Mouse (Mus musculus) olfactory bulb, adult 2 months (tissue): ENCODE results near the gene Ropn1l.

ENCODE experiments used
- CTCF ChIP-seq: fragments of 200-500 bp; IDR thresholded peaks from 2 replicates; pipeline ENCODE4 v1.5.1; 2012; ENCODE audit warnings: low read depth, mild to moderate bottlenecking, low read length, moderate library complexity; ENCODE audit not compliant: insufficient read depth
- POLR2A ChIP-seq: fragments of 200-500 bp; IDR thresholded peaks from 2 replicates; pipeline ENCODE4 v1.6.1; 2012; ENCODE audit warnings: mild to moderate bottlenecking, low read depth, low read length, moderate library complexity; ENCODE audit not compliant: insufficient read depth

DNA sequence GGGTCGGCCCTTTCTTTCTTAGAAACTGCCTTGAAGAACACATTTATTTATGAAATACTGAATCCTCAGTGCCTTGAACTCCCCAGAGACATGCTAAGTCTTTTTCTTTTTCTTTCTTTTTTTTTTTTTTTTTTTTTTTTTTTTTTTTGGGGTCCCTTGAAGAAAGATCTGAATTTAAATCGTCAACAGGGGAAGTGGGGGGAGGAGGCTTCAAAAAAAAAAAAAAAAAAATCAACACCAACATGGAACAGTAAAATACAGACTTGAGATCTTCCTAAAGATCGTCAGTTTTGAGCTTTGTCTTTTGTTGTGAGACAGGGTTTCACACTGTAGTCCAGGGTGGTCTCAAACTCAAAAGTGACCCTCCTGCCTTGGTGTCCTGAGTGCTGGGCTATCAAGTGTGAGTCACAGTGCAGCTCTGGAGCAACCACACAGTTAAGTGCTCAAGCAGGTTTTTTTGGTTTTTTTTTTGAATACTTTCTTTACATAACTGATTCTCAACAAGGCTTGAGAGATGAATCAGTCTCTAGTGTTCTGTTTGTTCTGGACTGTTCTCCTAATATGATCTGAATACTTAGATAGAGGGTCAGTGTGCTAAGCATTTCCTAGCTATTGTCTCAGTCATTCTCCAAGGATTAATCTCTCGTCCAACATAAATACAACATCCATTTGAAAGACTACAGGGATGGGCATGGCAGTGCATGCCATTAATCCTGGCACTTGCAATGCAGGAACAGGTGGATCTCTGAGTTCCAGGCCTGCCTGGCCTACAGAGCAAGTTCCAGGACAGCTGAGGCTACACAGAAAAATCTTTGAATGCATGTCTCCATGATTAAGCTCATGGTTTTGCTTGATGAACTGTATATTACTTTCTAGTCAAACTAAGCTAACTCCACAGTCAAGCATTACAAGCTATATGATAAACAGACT lies 19.4 kb upstream of the Ropn1l start:
- no peak for TF ChIP-seq CTCF
- TF ChIP-seq POLR2A: no peak
